Mouse (Mus musculus): ENCODE results near the gene Arhgap4. TPM values are rescaled to one million over a fixed set of nuclear protein-coding genes. Genes with fewer than 3 reads are reported as not detected.

Gene Arhgap4
- 1 to 10 TPM; 5.3 to 5.4 TPM for total RNA-seq (2021)

GRCm38 (mm10) chrX:73921823-73922549 is at the start of gene Arhgap4, which contains the start of gene Naa10:
Arhgap4 (minus strand) TSS chrX:73921870.
Naa10 (minus strand) TSS chrX:73921944.
- DNase-seq (ENCODE audit: extremely low spot score in 1 of 2, low spot score in 2 of 2): peak; percentile 84 to 94
- intact Hi-C loops (cut with DNase I): no loop called here

DNA sequence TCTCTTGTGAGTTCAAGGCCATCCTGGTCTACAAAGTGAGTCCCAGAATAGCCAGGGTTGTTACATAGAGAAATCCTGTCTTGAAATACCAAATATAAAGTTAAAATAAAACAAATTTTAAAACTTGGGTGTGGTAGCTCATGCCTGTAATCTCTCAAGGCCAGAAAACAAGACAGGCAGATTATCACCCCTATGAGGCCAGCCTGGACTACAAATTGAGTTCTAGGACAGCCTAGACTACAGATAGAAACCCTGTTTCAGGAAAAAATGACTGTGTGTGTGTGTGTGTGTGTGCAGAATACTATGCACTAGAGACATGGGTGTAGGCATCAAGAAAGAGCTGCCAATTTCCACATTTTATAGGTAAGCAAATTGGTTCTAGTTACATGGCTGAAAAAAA is 49.1 kb upstream of the Arhgap4 start:
- intact Hi-C loops (cut with DNase I): no loop called here
- DNase-seq (ENCODE audit: extremely low spot score in 1 of 2, low spot score in 2 of 2): no peak

GRCm38 (mm10) chrX:73969729-73970128 is 48.1 kb upstream of the Arhgap4 start:
- intact Hi-C loops (cut with DNase I): loop anchor here (5.0 to 10.0 kb wide), 3 partner anchors 53 to 275 kb away; partner anchors contain the start of genes Flna and Irak1
- DNase-seq (ENCODE audit: extremely low spot score in 1 of 2, low spot score in 2 of 2): no peak

- DNase-seq (ENCODE audit: extremely low spot score in 1 of 2, low spot score in 2 of 2): no peak
- intact Hi-C loops (cut with DNase I): loop anchor here (5.0 to 10.0 kb wide), 3 partner anchors 53 to 276 kb away; partner anchors contain the start of genes Flna and Irak1
Observed at GRCm38 (mm10) chrX:73969167-73969566, 47.5 kb upstream of the Arhgap4 start.

GRCm38 (mm10) chrX:73967177-73968075 is 45.8 kb upstream of the Arhgap4 start:
- intact Hi-C loops (cut with DNase I): loop anchor here (5.0 to 10.0 kb wide), 3 partner anchors 55 to 277 kb away; partner anchors contain the start of genes Flna and Irak1
- peak; percentile 87 to 93 for DNase-seq (ENCODE audit: extremely low spot score in 1 of 2, low spot score in 2 of 2)

DNA sequence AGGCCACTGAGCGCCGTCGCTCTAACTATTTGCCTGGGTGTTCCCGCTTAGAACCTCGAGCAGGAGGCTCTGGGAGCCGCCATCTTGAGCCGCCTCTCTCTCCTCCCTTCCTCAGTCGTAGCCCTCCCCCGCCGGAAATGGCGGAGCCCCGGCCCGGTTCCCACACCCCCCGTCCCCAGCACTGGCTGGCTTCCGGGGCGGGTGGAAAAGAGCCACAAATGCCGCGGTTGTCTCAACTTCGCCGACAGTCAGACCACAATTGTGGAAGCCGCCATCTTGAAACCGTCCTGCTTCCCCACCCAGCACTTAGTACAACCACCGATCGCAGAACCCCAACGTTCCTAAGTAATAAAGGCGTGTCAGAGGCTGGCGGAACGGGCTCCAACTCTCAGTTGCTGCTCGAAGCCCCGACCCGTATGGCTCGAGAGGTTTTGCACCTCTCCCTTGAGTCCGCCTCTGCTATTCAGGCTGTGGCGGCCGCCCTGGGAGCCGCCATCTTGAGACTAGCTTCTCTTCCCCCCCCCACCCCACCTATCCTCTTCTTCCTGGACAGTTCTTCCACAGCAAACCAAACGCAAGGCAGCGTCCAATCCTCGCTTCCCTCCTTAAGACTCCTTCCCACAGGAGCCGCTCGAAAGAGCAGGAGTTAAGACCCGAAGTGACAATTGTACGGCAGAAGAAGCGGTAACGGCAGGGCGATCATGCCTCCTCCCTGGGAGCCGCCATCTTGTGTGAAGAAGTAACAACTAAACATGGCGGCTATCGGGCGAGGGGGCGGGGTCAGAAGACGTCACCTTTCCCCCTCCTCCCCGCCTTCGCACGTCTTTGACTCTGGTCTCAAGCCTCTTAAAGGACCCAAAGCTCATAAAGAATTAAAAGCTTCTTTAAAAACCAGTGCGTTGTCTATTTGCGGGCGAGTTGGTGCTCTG is 44.8 kb upstream of the Arhgap4 start, which contains the start of gene Hcfc1:
Gene Hcfc1 (minus strand): TSS at position 110 of the 929 bp plus-strand sequence.
- intact Hi-C loops (cut with DNase I): loop anchor here (5.0 to 10.0 kb wide), 3 partner anchors 56 to 278 kb away; partner anchors contain the start of genes Flna and Irak1
- DNase-seq (ENCODE audit: extremely low spot score in 1 of 2, low spot score in 2 of 2): peak; percentile 82 to 93

DNA sequence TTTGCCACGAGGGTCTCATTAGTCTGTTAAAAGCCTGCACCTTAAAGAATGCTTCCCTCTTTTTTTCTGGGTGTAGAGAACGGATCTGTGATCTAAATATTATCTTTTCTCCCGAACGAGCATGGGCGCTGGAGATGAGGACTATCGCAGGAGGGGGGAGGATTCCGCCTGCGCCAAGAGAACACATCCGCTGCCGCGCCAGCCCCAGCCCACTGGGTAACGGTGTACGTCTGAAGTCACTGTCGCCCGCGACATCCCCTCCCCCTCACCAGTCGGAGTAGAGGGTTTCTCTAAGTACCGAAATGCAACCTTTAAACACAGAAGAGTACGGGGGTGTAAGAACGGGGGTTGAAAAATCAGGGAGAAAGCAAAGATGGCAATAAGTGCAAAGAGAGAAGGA is 43.6 kb upstream of the Arhgap4 start:
- DNase-seq (ENCODE audit: extremely low spot score in 1 of 2, low spot score in 2 of 2): peak; percentile 63 to 76
- intact Hi-C loops (cut with DNase I): loop anchor here (5.0 to 10.0 kb wide), 3 partner anchors 57 to 279 kb away; partner anchors contain the start of genes Flna and Irak1

DNA sequence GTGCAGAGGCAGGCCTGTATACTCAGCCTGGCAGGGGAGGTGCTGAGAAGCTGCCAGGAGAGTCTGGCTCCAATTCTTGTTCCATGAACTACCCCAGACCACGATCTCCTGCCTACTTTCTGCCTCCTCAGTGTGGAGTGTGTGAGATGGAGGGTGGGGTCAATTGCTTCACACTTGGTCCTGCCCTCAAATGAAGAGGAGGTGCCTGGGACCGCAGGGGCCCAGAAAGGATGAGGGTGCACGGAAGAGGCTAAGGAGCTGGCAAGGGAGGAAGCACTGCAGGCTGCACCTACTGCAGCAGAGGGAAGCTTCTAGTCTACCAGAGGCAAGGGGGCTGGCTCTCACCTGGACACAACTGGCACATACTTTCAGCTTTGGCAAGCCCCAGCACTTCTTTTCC is 42.7 kb upstream of the Arhgap4 start:
- intact Hi-C loops (cut with DNase I): loop anchor here (10.0 kb wide), 2 partner anchors 120 to 280 kb away; partner anchors contain the start of gene Flna
- no peak for DNase-seq (ENCODE audit: extremely low spot score in 1 of 2, low spot score in 2 of 2)

DNA sequence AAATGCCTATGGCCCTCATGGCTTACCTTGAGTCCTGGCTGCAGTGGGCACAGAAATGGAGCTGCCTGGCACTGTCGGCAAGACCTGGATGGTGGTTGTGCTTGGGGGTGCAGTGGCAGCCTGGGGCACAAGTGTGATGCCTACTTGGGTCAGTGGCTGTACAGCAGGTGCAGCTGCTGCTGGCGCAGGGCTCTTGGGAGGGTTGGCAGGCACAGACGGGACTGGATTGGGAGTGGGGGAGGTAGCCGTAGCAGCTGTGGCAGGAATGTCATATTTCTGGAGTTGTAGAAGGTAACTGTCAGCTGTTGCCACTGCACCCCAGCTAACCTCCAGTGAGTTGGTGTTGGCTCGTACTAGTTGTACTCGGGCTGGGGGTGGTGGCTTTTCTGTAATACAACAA is 33.3 kb upstream of the Arhgap4 start:
- intact Hi-C loops (cut with DNase I): no loop called here
- DNase-seq (ENCODE audit: extremely low spot score in 1 of 2, low spot score in 2 of 2): no peak

DNA sequence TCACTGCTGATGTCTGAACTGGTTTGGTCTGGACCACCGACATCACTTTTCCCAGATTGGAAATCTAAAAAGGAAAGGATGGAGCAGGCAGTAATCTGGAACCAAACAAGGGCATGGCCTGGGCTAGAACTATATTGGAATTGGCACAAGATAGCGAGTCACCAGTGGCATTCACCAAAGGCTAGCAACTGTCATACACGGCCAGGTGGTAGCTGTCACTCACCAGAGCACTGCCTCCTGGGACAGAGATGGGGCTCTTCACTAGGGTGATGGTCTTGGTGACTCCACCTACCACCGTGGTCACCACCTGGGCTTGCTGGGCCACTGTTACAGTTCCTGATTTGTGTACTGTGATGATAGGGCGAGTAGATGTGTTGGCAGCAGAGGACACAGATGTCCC is 30.9 kb upstream of the Arhgap4 start:
- intact Hi-C loops (cut with DNase I): no loop called here
- DNase-seq (ENCODE audit: extremely low spot score in 1 of 2, low spot score in 2 of 2): no peak

- intact Hi-C loops (cut with DNase I): loop anchor here (10.0 kb wide), 1 partner anchor 155 kb away; no protein-coding TSS in a partner anchor
- DNase-seq (ENCODE audit: extremely low spot score in 1 of 2, low spot score in 2 of 2): no peak
Observed at GRCm38 (mm10) chrX:73949341-73949740, 27.7 kb upstream of the Arhgap4 start.

DNA sequence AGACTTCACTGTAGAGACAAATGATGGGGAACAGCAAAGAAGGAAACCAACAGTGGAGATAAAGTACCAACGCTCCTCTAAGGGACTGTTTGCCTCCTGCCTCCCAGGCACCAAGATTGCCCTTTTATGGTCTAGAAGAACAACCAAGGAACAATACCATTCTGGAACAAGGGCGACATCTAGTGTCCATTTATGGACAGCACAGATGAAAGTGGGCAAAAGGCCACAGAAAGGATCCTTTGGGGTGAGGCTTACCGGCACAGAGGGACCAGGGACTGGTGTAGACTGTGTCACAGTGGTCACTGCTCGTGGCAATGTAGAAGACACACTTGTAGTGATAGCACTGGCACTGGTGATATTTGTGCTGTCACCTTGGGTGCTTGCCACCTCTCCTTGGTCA is 27.0 kb upstream of the Arhgap4 start:
- intact Hi-C loops (cut with DNase I): loop anchor here (10.0 kb wide), 1 partner anchor 154 kb away; no protein-coding TSS in a partner anchor
- peak; percentile 39 for DNase-seq (ENCODE audit: extremely low spot score in 1 of 2, low spot score in 2 of 2)

DNA sequence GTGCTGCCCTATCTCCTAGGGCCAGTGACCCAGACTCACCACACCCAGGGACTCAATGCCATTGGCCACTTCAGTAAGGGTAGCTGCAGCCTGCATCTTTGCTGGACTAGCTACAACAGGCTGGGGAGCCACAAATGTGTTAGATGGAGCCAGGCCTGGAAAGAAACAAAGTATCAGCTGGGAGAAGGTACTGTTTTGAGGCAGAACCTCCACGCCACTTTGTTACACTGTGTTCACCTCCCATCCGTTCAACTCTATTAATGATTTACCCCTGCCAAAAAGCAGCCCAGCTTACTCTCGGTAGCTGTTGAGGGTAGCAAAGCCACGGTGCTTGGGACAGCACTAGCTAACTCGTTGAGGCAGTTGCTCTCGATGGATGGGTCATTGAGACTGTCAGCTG is 25.2 kb upstream of the Arhgap4 start:
- intact Hi-C loops (cut with DNase I): loop anchor here (10.0 kb wide), 1 partner anchor 152 kb away; no protein-coding TSS in a partner anchor
- no peak for DNase-seq (ENCODE audit: extremely low spot score in 1 of 2, low spot score in 2 of 2)

DNA sequence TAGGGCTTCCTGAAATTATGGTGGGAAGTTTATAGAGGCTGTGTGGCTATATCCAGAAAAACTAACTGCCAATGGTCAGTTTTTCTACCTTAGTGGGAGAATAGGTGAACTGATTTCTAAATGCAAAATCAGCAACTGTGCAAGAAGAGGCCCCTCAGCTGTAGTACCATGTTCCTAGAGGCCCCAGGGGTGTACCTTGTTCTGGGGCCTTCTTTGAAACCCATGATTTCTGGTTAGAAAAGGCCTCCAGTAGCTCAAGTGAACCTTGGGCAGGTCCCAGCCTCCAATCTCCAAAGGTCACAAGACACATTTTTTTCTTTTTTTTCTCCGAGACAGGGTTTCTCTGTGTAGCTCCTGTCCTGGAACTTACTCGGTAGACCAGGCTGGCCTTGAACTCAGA is 20.6 kb upstream of the Arhgap4 start:
- intact Hi-C loops (cut with DNase I): loop anchor here (10.0 kb wide), 1 partner anchor 147 kb away; no protein-coding TSS in a partner anchor
- DNase-seq (ENCODE audit: extremely low spot score in 1 of 2, low spot score in 2 of 2): no peak

GRCm38 (mm10) chrX:73941860-73942259 is 20.2 kb upstream of the Arhgap4 start:
- DNase-seq (ENCODE audit: extremely low spot score in 1 of 2, low spot score in 2 of 2): no peak
- intact Hi-C loops (cut with DNase I): loop anchor here (10.0 kb wide), 1 partner anchor 147 kb away; no protein-coding TSS in a partner anchor

DNA sequence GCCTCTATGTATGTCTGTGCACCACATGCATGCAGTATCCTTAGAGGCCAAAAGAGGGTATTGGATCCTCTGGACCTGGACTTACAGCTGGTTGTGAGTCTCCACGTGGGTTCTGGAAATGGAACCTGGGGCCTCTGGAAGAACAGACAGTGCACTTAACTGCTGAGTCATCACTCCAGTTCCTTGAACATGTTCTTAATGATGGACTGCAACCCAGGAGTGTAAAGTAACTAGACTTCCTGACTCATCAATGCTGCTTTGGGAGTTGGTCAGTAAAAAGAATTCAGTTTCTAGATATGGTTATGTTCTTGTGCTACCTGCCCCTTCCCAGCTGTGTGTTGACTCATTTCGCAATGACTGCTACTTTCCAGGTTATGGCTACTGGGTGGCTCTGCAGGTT is 10.2 kb upstream of the Arhgap4 start:
- no peak for DNase-seq (ENCODE audit: extremely low spot score in 1 of 2, low spot score in 2 of 2)
- intact Hi-C loops (cut with DNase I): no loop called here

- DNase-seq (ENCODE audit: extremely low spot score in 1 of 2, low spot score in 2 of 2): peak in 1 of 2 experiments; percentile 81
- intact Hi-C loops (cut with DNase I): no loop called here
Observed at GRCm38 (mm10) chrX:73930402-73931062, 8.9 kb upstream of the Arhgap4 start, which contains the start of gene Renbp. Renbp (minus strand) TSS chrX:73930850.
